Mouse (Mus musculus) lung, embryonic 14.5 days (tissue): ENCODE measurements around the gene Itih5. TPM values are rescaled to one million over a fixed set of nuclear protein-coding genes. Genes with fewer than 3 reads are reported as not detected.
A peak's percentile ranks its signal among the peaks of the same experiment; 100 is the strongest.

Experiments
- ATAC-seq: fragments of 200-750 bp; cut with Nextera tagmentation; 2 replicates; pipeline ENCODE4 v1.8.0; 2017; ENCODE audit warnings: mild to moderate bottlenecking, moderate TSS enrichment, moderate library complexity; ENCODE audit not compliant: insufficient read depth
- DNase-seq: peaks from one replicate; pipeline ENCODE4 v3.0.0-alpha.2; 2015
- H3K27ac ChIP-seq: fragments of 300-500 bp; sonication (generic); 2 replicates; pipeline ENCODE4 v1.5.1; 2014; ENCODE audit warnings: low read depth, mild to moderate bottlenecking, moderate library complexity
- H3K27me3 ChIP-seq: fragments of 300-500 bp; sonication (generic); 2 replicates; pipeline ENCODE4 v1.6.1; 2014; ENCODE audit warnings: low read length, control low read depth; ENCODE audit not compliant: insufficient read depth
- H3K36me3 ChIP-seq: fragments of 300-500 bp; sonication (generic); 2 replicates; pipeline ENCODE4 v1.6.1; 2014; ENCODE audit warnings: control low read depth; ENCODE audit not compliant: insufficient read depth
- H3K4me1 ChIP-seq: fragments of 300-500 bp; sonication (generic); 2 replicates; pipeline ENCODE4 v1.6.1; 2014; ENCODE audit warnings: antibody characterized with exemption, control low read depth; ENCODE audit not compliant: insufficient read depth
- H3K4me2 ChIP-seq: fragments of 300-500 bp; sonication (generic); 2 replicates; pipeline ENCODE4 v1.6.1; 2014; ENCODE audit warnings: mild to moderate bottlenecking
- H3K4me3 ChIP-seq: fragments of 300-500 bp; sonication (generic); 2 replicates; pipeline ENCODE4 v1.5.1; 2014; ENCODE audit warnings: low read depth, low read length
- H3K9ac ChIP-seq: fragments of 300-500 bp; sonication (generic); 2 replicates; pipeline ENCODE4 v1.6.1; 2014
- H3K9me3 ChIP-seq: fragments of 300-500 bp; sonication (generic); 2 replicates; pipeline ENCODE4 v1.6.1; 2016; ENCODE audit warnings: low read depth, low read length, control low read depth
- CTCF ChIP-seq: IDR thresholded peaks from 2 replicates; pipeline ENCODE4 v1.5.1; 2016; ENCODE audit warnings: antibody characterized with exemption, low read depth
- WGBS: fragments of 180-500 bp; shearing (Covaris S2); extraction: QIAGEN DNeasy Blood & Tissue Kit; methylation state at CpG from one replicate; pipeline ENCODE4 v1.1.7; 2014; 5-methylcytosine and 5-hydroxymethylcytosine counted together
- polyA plus RNA-seq: library from polyadenylated mRNA; unstranded; fragments of >200 nt; fragmentation: Nextera tagmentation; extraction: Ambion mirVana; gene quantifications from 2 replicates; pipeline ENCODE4 v1.2.1, GENCODE M21; 2014

The Itih5 gene
- polyA plus RNA-seq, 1 experiment from 2014 or later: 4.1 TPM

- Histone ChIP-seq H3K36me3 (no peaks in the 10 kb centered on the region), H3K4me3 (no peak overlapping the region), H3K4me1 (no peaks in the 10 kb centered on the region), H3K9me3 (no peaks in the 10 kb centered on the region), H3K27ac (no peak overlapping the region), H3K27me3 (no peaks in the 10 kb centered on the region), H3K9ac (no peak overlapping the region), H3K4me2 (no peak overlapping the region)
- no peak for ATAC-seq
- peak; percentile 23; the same call in 1 of the 2 replicates for TF ChIP-seq CTCF
- no peak for DNase-seq
- WGBS: 39% methylated on average over 10 of the region's 10 CpGs
Measured at GRCm38 (mm10) chr2:10293556-10294206, 140.3 kb downstream of the Itih5 start.

- DNase-seq: no peak
Measured at GRCm38 (mm10) chr2:10295908-10296307, 142.5 kb downstream of the Itih5 start.

DNA sequence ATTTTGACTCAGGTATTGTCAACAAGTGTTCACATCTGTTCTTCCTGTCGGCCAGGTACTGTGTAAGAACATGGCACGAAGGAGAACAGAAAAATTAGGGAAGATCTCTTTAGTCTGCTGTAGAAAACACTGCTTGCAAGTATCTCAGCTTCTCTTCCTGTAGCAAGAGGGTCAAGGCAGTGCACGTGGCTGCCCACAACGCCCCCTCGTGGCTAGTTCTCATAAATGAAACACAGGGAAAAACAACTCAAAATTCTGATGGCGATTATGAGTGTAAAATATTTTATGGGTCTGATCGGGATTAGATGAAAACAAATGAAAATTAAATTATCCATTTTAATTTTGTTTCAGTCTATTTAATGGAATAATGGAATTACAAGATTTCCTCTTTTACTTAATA is 146.9 kb downstream of the Itih5 start:
- no peak overlapping the region for H3K9ac ChIP-seq
- no peak overlapping the region for H3K27ac ChIP-seq
- H3K9me3 ChIP-seq: no peaks in the 10 kb centered on the region
- H3K4me3 ChIP-seq: no peak overlapping the region
- 0 out of 2 replicates have a peak, but pooled peaks cover 4% of the 10 kb centered on the region for H3K4me1 ChIP-seq
- H3K4me2 ChIP-seq: no peak overlapping the region
- H3K27me3 ChIP-seq: no peaks in the 10 kb centered on the region
- WGBS: 52% methylated on average over 7 of the region's 7 CpGs
- ATAC-seq (no peak), DNase-seq (peak; percentile 21)
- TF ChIP-seq CTCF: peak; percentile 25; the same call in 1 of the 2 replicates
- no peaks in the 10 kb centered on the region for H3K36me3 ChIP-seq

More at GRCm38 (mm10) chr2:10295908-10296307, 142.5 kb downstream of the Itih5 start:
- H3K27me3 ChIP-seq: no peaks in the 10 kb centered on the region
- H3K4me3 ChIP-seq: no peak overlapping the region
- no peaks in the 10 kb centered on the region for H3K36me3 ChIP-seq
- TF ChIP-seq CTCF: no peak
- H3K4me1 ChIP-seq: 0 out of 2 replicates have a peak, but pooled peaks cover 3% of the 10 kb centered on the region
- 0 out of 2 replicates have a peak, but pooled peaks have one; percentile 32 for ATAC-seq
- H3K9ac ChIP-seq: no peak overlapping the region
- no peaks in the 10 kb centered on the region for H3K9me3 ChIP-seq
- H3K27ac ChIP-seq: no peak overlapping the region
- peak overlapping the region; percentile 43 for H3K4me2 ChIP-seq
- 6% methylated on average over 11 of the region's 11 CpGs for WGBS

GRCm38 (mm10) chr2:10300771-10301170 is 147.4 kb downstream of the Itih5 start:
- H3K36me3 ChIP-seq: no peaks in the 10 kb centered on the region
- WGBS: 44% methylated on average over 10 of the region's 10 CpGs
- DNase-seq: peak; percentile 43
- ATAC-seq: peak; percentile 78; the same call in 1 of the 2 replicates
- no peaks in the 10 kb centered on the region for H3K9me3 ChIP-seq
- no peak overlapping the region for H3K9ac ChIP-seq
- peak overlapping the region; percentile 27; the same call in 1 of the 2 replicates for H3K4me2 ChIP-seq
- no peak for TF ChIP-seq CTCF
- 0 out of 2 replicates have a peak, but pooled peaks cover 4% of the 10 kb centered on the region for H3K4me1 ChIP-seq
- H3K4me3 ChIP-seq: no peak overlapping the region
- no peak overlapping the region for H3K27ac ChIP-seq
- no peaks in the 10 kb centered on the region for H3K27me3 ChIP-seq

DNA sequence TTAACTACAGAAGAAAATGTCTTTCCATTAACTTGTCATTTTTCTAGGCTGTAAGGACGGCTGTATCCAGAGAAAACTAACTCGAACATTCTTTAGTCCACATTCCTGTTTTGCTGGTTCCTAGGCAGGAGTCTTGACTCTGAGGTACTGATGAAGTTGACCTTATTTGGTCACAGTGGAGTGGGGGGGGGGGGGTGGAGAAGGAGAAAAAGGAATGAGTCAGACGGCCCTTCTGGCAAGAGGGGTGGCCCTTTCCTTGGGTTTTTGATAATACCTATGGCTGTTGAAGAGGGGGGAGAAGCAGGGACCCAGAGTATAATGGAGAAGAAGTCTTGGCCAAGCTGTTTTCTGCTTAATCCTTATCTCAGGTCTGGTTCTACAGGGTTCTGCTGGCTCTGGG is 148.0 kb downstream of the Itih5 start:
- Histone ChIP-seq H3K4me1 (0 out of 2 replicates have a peak, but pooled peaks cover 4% of the 10 kb centered on the region), H3K27me3 (no peaks in the 10 kb centered on the region), H3K9me3 (no peaks in the 10 kb centered on the region), H3K4me2 (no peak overlapping the region), H3K4me3 (no peak overlapping the region), H3K36me3 (no peaks in the 10 kb centered on the region), H3K9ac (no peak overlapping the region), H3K27ac (no peak overlapping the region)
- TF ChIP-seq CTCF: no peak
- DNase-seq (no peak), ATAC-seq (no peak)
- 28% methylated on average over 3 of the region's 3 CpGs for WGBS

GRCm38 (mm10) chr2:10301997-10302396 is 148.6 kb downstream of the Itih5 start:
- peak; percentile 12; the same call in 1 of the 2 replicates for ATAC-seq
- 79% methylated on average over 9 of the region's 9 CpGs for WGBS
- DNase-seq: no peak
- Histone ChIP-seq H3K9me3 (no peaks in the 10 kb centered on the region), H3K27ac (no peak overlapping the region), H3K4me2 (no peak overlapping the region), H3K9ac (no peak overlapping the region), H3K4me1 (0 out of 2 replicates have a peak, but pooled peaks cover 4% of the 10 kb centered on the region), H3K27me3 (no peaks in the 10 kb centered on the region), H3K4me3 (no peak overlapping the region), H3K36me3 (no peaks in the 10 kb centered on the region)
- no peak for TF ChIP-seq CTCF

DNA sequence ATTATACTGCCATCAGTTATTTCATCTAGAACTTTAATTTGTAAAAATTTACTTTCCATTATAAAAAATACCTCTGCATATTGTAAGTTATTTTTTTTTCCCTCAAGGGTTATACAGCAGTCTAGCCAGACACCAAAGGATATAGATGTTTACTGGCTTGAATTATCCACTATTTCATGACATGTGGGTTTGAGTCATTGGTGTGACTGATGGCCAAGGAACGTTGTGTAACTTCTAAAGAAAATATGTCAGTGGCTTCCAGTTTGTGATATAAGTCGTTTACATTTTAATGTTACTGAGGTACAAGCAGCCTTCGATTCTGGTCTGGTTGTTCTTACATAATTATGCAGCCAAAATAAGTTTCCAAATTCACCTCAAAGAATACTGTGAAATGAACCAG is 151.5 kb downstream of the Itih5 start:
- Histone ChIP-seq H3K9ac (no peak overlapping the region), H3K27ac (no peak overlapping the region), H3K4me1 (0 out of 2 replicates have a peak, but pooled peaks cover 4% of the 10 kb centered on the region), H3K9me3 (no peaks in the 10 kb centered on the region), H3K27me3 (no peaks in the 10 kb centered on the region), H3K4me2 (no peak overlapping the region), H3K4me3 (no peak overlapping the region), H3K36me3 (no peaks in the 10 kb centered on the region)
- no peak for TF ChIP-seq CTCF
- no peak for ATAC-seq
- DNase-seq: no peak
- WGBS: 46% methylated on average over 3 of the region's 3 CpGs

Other genes with a start within 250 kb of the Itih5 start
- 15.9 and 16.0 TPM in 2 replicates for gene Taf3, start 105.0 kb upstream of the Itih5 start, polyA plus RNA-seq
- 552 and 584 TPM in 2 replicates for gene Atp5c1, start 73.1 kb upstream of the Itih5 start, polyA plus RNA-seq
- 29.2 and 32.3 TPM in 2 replicates for gene Kin, start 73.0 kb upstream of the Itih5 start, polyA plus RNA-seq
- gene Itih2, start 22.2 kb upstream of the Itih5 start, polyA plus RNA-seq: 2.6 and 2.7 TPM in 2 replicates
- gene Sfmbt2, start 216.9 kb downstream of the Itih5 start, polyA plus RNA-seq: 1.8 and 1.9 TPM in 2 replicates